Mouse (Mus musculus) MEL (cell line): Measurements from ENCODE around the gene Atxn2. TPM values are rescaled to one million over a fixed set of nuclear protein-coding genes. Genes with fewer than 3 reads are reported as not detected.

Source experiments
- DNase-seq: peaks from one replicate; pipeline ENCODE4 v3.0.0; 2011; ENCODE audit warnings: low read depth, low spot score
- H3K27ac ChIP-seq: 2 replicates; pipeline ENCODE4 v1.5.1; 2012; ENCODE audit warnings: low read depth, mild to moderate bottlenecking, control low read depth, low read length, moderate library complexity; ENCODE audit not compliant: control insufficient read depth
- H3K27me3 ChIP-seq, 2 experiments: fragments of 150-350 bp in 1 of 2; sonication (generic) in 1 of 2; 2 replicates each; pipeline ENCODE4 v1.6.1; 2012; ENCODE audit warnings: low read length in 2 of 2, mild to moderate bottlenecking in 2 of 2, improper control_type of control experiment in 1 of 2, moderate library complexity in 1 of 2; ENCODE audit not compliant: insufficient read depth in 2 of 2, control insufficient read depth in 1 of 2
- H3K36me3 ChIP-seq, 2 experiments: 2 replicates each; pipeline ENCODE4 v1.6.1; 2012 to 2014; ENCODE audit warnings: low read length in 2 of 2, improper control_type of control experiment in 1 of 2, inconsistent platforms in 1 of 2, mild to moderate bottlenecking in 1 of 2; ENCODE audit not compliant: insufficient read depth in 2 of 2, control insufficient read depth in 1 of 2
- H3K4me1 ChIP-seq, 2 experiments: fragments of 150-350 bp in 1 of 2; sonication (generic) in 1 of 2; 2 replicates each; pipeline ENCODE4 v1.6.1; 2012; ENCODE audit warnings: low read length in 2 of 2, improper control_type of control experiment in 1 of 2, mild to moderate bottlenecking in 1 of 2; ENCODE audit not compliant: insufficient read depth in 2 of 2, control insufficient read depth in 1 of 2
- H3K4me3 ChIP-seq, 2 experiments: fragments of 150-350 bp in 1 of 2; sonication (generic) in 1 of 2; 2 replicates each; pipeline ENCODE4 v1.5.1; 2012; ENCODE audit warnings: low read depth in 2 of 2, low read length in 2 of 2, mild to moderate bottlenecking in 2 of 2, moderate library complexity in 2 of 2, control low read depth in 1 of 2, improper control_type of control experiment in 1 of 2; ENCODE audit not compliant: control insufficient read depth in 1 of 2, insufficient read depth in 1 of 2
- H3K79me2 ChIP-seq: 2 replicates; pipeline ENCODE4 v1.6.1; 2012; ENCODE audit warnings: mild to moderate bottlenecking, low read length, moderate library complexity; ENCODE audit not compliant: control insufficient read depth, poor library complexity, insufficient read depth
- H3K9ac ChIP-seq: 2 replicates; pipeline ENCODE4 v1.6.1; 2012; ENCODE audit warnings: low read depth, mild to moderate bottlenecking, control low read depth, low read length, moderate library complexity; ENCODE audit not compliant: control insufficient read depth, poor library complexity, severe bottlenecking
- H3K9me3 ChIP-seq: fragments of 150-350 bp; sonication (generic); replicated peaks from 2 replicates; pipeline ENCODE4 v1.6.1; 2012; ENCODE audit warnings: mild to moderate bottlenecking, low read length, improper control_type of control experiment, moderate library complexity; ENCODE audit not compliant: insufficient read depth
- BHLHE40 ChIP-seq: IDR thresholded peaks from 2 replicates; pipeline ENCODE4 v1.6.1; 2012; ENCODE audit warnings: low read depth, mild to moderate bottlenecking, inconsistent platforms, low read length, improper control_type of control experiment, borderline replicate concordance
- CHD1 ChIP-seq: IDR thresholded peaks from 2 replicates; pipeline ENCODE4 v1.6.1; 2012; ENCODE audit warnings: low read depth, mild to moderate bottlenecking, inconsistent platforms, low read length, improper control_type of control experiment
- CHD2 ChIP-seq: IDR thresholded peaks from 2 replicates; pipeline ENCODE4 v1.6.1; 2011; ENCODE audit warnings: low read length, improper control_type of control experiment
- E2F4 ChIP-seq: IDR thresholded peaks from 2 replicates; pipeline ENCODE4 v1.6.1; 2011; ENCODE audit warnings: low read depth, low read length, improper control_type of control experiment, borderline replicate concordance
- HCFC1 ChIP-seq: IDR thresholded peaks from 2 replicates; pipeline ENCODE4 v1.6.1; 2012; ENCODE audit warnings: low read depth, mild to moderate bottlenecking, inconsistent platforms, low read length, improper control_type of control experiment, moderate library complexity
- MAFK ChIP-seq: IDR thresholded peaks from 2 replicates; pipeline ENCODE4 v1.6.1; 2011; ENCODE audit warnings: low read depth, mild to moderate bottlenecking, low read length, improper control_type of control experiment, borderline replicate concordance
- MAX ChIP-seq: IDR thresholded peaks from 2 replicates; pipeline ENCODE4 v1.6.1; 2011; ENCODE audit warnings: low read length, improper control_type of control experiment
- MEF2A ChIP-seq: IDR thresholded peaks from 2 replicates; pipeline ENCODE4 v1.6.1; 2014; ENCODE audit warnings: low read depth, mild to moderate bottlenecking, inconsistent platforms, low read length, improper control_type of control experiment; ENCODE audit not compliant: poor library complexity, insufficient replicate concordance, severe bottlenecking; ENCODE audit errors: extremely low read depth
- MXI1 ChIP-seq: IDR thresholded peaks from 2 replicates; pipeline ENCODE4 v1.6.1; 2011; ENCODE audit warnings: mild to moderate bottlenecking, low read depth, low read length, improper control_type of control experiment
- MYC ChIP-seq: IDR thresholded peaks from 2 replicates; pipeline ENCODE4 v1.6.1; 2011; ENCODE audit warnings: low read depth, mild to moderate bottlenecking, low read length, improper control_type of control experiment, moderate library complexity
- RAD21 ChIP-seq: IDR thresholded peaks from 2 replicates; pipeline ENCODE4 v1.6.1; 2011; ENCODE audit warnings: mild to moderate bottlenecking, low read depth, low read length, improper control_type of control experiment
- SIN3A ChIP-seq: IDR thresholded peaks from 2 replicates; pipeline ENCODE4 v1.6.1; 2012; ENCODE audit warnings: low read length, improper control_type of control experiment, inconsistent platforms
- SMC3 ChIP-seq: IDR thresholded peaks from 2 replicates; pipeline ENCODE4 v1.6.1; 2011; ENCODE audit warnings: low read depth, low read length, improper control_type of control experiment
- TBP ChIP-seq: IDR thresholded peaks from 2 replicates; pipeline ENCODE4 v1.8.0; 2011; ENCODE audit warnings: low read depth, low read length, improper control_type of control experiment
- USF1 ChIP-seq: IDR thresholded peaks from 2 replicates; pipeline ENCODE4 v1.6.1; 2014; ENCODE audit warnings: low read depth, mild to moderate bottlenecking, inconsistent platforms, low read length, improper control_type of control experiment, moderate library complexity
- USF2 ChIP-seq, 2 experiments: IDR thresholded peaks; 2 replicates each; pipeline ENCODE4 v1.6.1; 2011 to 2012; ENCODE audit warnings: improper control_type of control experiment in 2 of 2, low read length in 2 of 2, borderline replicate concordance in 1 of 2, inconsistent platforms in 1 of 2, low read depth in 1 of 2, mild to moderate bottlenecking in 1 of 2; ENCODE audit not compliant: insufficient read depth in 1 of 2
- polyA plus RNA-seq, 2 experiments: library from polyadenylated mRNA; stranded (reverse) in 1 of 2; unstranded in 1 of 2; fragments of >175 nt in 1 of 2; fragments of >200 nt in 1 of 2; gene quantifications; 2 replicates each; pipeline versions ENCODE4 v1.2.1 to v1.2.4; 2012; ENCODE audit warnings: low replicate concordance in 2 of 2, low read depth in 1 of 2; ENCODE audit not compliant: insufficient read length in 2 of 2, insufficient read depth in 1 of 2, missing spikeins in 1 of 2
- total RNA-seq: library from RNA; depleted of rRNA; stranded (reverse); fragments of 300-350 nt; gene quantifications from 2 replicates; pipeline ENCODE4 v1.2.3, GENCODE M21; 2012

Atxn2 gene
- total and polyA plus RNA-seq, 3 experiments, result 16.3 to 476 (median 85.4) TPM

DNA sequence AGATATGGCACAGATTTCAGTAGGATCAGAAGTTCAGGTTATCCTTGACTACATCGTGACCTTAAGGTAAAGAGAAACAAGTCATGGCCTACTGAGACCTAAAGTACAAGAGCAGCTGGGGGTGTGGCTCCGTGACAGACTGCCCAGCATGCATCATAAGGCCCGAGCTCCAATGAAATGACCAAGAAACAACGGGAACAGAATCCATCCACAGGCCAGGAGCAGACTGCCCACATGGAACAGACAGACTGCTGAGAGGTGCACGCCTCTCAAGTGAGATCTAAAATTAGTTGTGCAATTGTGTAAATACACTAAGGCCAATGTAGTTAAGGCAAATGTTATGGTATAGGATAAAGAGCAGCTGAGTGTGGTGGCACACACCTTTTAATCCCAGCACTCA is 110.4 kb downstream of the Atxn2 start:
- no peak overlapping the region for H3K4me3 ChIP-seq
- no peak for DNase-seq
- no peaks in the 10 kb centered on the region for H3K79me2 ChIP-seq
- H3K36me3 ChIP-seq, result peaks cover 0 to 9% of the 10 kb centered on the region in 2 experiments
- H3K9me3 ChIP-seq, result no peaks in the 10 kb centered on the region
- no peaks in the 10 kb centered on the region for H3K27me3 ChIP-seq
- TF ChIP-seq TBP, result no peak
- TF ChIP-seq MAFK, result no peak
- no peak for TF ChIP-seq SMC3
- no peak for TF ChIP-seq CHD2
- TF ChIP-seq MXI1, result no peak
- no peak for TF ChIP-seq CHD1
- no peak for TF ChIP-seq HCFC1
- H3K27ac ChIP-seq, result no peak overlapping the region
- H3K9ac ChIP-seq, result no peak overlapping the region
- H3K4me1 ChIP-seq, result no peaks in the 10 kb centered on the region

DNA sequence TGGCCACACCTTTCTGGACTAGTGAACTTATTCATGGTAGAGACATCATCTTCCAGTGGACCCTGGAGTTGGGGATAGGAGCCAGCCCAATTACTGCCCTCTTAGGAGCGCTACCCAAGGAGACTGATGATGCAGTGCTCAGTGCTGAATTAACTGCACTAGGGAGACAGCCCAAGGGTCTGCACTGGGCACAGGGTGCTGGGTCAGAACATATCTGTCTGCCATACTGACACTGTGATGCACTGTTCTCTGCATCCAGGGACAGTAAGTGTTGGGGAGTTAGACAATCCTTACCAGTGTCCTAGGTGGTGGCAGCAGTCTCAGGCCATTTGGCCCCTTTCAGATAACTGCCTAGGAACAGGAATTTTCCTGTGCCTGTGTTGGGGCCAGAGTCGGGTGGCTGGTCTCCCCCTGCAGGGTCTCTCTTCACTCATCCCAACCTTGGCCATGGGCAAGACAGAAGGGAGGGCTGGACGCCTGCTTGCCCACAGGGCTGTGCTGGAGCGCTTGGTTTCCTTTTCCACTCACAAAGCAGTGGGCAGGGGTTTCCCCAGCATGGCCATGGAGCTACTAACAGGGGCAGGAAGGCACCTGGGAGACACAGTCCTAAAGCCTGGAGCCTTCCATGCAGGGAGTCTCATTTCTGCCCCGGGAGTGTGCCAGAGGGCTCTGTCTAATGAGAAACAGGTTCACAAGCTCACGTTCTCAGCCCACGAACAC is 111.8 kb downstream of the Atxn2 start:
- H3K36me3 ChIP-seq, result peaks cover 0 to 15% of the 10 kb centered on the region in 2 experiments
- H3K9ac ChIP-seq, result no peak overlapping the region
- no peaks in the 10 kb centered on the region for H3K4me1 ChIP-seq
- H3K4me3 ChIP-seq, result no peak overlapping the region
- TF ChIP-seq USF1 (no peak), RAD21 (no peak), SIN3A (no peak), E2F4 (no peak), CHD1 (no peak), MEF2A (no peak), MAX (no peak), USF2 (IDR thresholded peaks at IDR 0.05; ENCODE audit: borderline replicate concordance in 1 of 2, insufficient read depth in 1 of 2, low read depth in 1 of 2, low read length in 2 of 2) (no peak), MYC (no peak), MXI1 (no peak), BHLHE40 (no peak)
- H3K9me3 ChIP-seq, result no peaks in the 10 kb centered on the region
- no peak for DNase-seq
- no peaks in the 10 kb centered on the region for H3K79me2 ChIP-seq
- no peaks in the 10 kb centered on the region for H3K27me3 ChIP-seq
- no peak overlapping the region for H3K27ac ChIP-seq
